Mouse (Mus musculus) urinary bladder, adult 18-20 months (tissue): ENCODE measurements around the gene Cdh6.

Source experiments
- DNase-seq, 2 experiments: peaks; one replicate each; pipeline ENCODE4 v3.0.0; 2022; ENCODE audit warnings: low spot score in 2 of 2, mixed read lengths in 2 of 2

Gene Cdh6

DNA sequence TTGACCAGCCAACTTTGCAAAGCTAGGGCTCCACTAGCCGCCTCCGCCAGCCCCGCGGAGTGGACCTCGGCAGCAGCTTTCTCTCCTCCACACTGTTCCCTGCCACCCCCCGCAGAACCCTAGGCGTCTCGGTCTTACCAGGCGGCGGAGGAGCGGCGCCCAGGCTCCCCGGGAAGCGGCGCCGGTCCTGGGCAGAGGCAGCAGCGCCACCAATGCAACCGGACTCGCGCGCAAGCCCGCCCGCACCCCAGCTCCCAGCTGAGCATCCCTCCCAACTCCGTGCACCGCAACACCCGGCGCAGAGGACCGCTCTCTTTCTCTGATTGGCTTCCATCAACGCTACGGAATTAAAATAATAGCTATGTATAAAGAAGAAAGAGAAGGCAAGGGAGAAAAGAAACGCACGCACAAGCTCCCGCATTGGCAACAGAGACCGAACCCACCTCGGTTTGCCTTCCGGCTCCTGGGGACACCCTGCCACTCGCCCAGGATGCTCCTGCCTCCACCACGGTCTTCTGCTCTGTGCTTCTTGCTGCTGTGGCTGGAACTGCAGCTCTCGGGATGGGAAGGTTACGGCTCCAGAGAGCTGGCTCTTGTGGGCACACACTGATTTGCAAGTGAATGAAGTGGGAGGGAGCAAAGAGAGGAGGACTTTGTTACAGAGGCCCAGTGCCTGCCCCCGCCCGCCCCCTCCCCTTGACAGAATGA is at the start of gene Cdh6:
TSS of gene Cdh6 (minus strand) at position 605 of the 708 bp plus-strand sequence.
- DNase-seq = peak; percentile 8

DNA sequence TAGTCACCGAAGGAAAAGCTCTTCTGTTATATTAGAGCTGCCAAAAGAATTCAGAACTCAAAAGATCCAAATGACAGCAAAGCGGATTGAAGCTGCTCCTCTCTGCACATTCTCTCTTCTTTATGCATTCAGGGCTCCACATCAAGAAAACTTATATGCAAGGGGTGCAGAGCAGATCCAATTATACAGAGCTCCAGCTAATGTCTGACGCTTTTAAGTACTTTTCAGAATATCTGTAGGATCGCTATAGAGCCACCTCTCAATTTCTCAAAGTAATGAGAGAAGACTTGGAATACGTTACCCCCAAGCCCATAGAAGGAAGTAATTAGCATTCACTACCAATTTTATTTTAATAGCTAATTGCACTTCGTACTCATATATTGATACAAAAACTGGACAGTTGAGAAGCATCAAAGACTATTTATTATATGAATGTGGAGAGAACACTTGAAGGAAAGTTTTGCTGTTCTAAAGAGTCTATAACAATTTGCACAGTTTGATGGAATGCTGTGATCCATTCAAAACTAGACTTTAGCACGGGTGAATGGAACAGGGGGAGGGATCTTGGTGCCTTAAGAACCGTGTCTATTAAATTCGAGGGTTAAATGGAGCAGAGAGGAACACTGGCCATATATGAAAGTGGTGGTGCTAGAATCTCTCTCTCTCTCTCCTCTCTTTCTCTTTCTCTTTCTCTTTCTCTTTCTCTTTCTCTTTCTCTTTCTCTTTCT is 46.4 kb upstream of the Cdh6 start:
- no peak for DNase-seq

DNA sequence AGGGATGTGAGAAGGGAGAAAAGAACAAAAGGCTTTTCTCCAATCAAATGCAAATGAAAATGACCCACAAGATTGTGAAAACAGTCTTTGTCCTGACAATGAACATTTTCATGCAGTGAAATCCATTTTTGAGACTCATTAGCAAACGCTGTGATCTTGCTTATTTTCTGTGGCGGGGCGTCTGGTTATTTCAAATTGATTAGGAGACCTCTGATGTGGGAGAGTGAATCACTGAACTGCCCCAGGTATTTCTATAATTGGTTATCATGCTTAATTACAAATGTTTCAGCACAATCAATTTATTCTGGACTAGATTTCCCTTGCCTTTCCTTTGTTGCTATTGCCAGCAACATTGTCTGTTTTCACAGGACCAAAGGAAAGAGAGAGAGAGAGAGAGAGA is 44.3 kb upstream of the Cdh6 start:
- DNase-seq = no peak

DNA sequence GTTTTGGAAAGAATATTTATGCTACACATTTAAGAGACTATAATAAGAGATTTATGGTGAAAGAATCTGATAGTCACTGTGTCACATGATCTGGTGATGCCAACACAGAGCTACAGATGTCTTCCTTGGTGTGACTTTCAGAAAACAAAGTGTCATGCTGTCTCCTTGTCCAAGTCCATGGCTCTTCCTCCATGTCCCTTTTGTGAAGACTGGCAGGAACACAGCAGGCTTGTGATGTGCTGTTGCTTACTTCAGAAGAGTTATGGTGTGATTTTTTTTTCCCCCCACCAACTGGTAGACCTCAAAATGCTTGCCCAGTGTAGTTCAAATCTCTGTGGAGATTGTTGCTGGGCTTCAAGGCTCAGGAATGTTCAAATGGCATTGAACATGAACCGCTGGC is 43.7 kb upstream of the Cdh6 start:
- DNase-seq = no peak

DNA sequence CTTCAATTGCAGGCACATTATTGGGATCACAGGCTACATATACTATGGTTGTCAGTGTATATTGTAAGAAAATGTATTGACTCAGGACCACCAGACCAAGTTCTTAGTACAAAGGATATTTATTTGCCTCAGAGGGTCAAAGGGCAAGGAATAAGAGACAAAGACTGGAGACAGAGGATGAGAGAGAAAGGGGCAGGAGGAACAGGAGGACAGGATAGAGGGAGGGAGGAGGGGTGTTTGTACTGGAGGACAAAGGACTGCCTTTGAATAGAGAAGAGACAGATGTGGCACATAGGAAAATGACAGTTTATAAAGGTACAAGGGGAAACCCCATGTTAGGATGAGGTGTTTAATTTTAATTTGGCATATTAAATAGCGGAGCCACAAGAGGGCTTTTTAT is 39.5 kb upstream of the Cdh6 start:
- DNase-seq = no peak

DNA sequence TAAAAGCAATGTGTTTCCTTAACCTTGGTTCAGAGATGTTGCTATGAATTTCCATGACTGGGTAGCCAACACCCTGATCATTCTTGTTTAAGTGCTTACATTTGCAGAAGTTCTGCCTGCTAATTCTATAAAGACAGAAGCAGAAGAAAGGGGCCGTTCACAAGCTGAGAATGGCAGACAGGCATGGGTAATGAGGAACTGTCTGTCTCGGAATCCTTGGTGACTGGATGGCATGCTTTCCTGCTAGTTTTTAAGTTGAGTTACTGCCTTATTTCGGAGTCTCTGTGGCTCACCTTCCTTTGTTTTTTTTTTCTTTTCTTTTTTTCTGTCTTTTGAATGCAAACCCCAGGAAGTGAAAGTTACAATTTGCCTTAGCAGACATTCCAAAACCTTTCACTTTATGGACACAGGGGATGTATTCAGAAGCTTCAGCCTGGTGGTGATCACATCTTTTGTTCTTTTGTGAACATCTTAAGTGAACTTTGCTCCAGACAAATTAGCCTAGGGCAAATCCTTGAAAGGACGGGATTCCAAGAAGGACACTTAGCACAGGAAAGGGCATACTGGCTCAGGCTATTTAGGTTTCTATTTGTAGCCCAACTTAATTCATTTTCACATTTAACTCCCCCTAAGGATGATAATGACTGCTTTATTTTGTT is 38.7 kb upstream of the Cdh6 start:
- DNase-seq = no peak

DNA sequence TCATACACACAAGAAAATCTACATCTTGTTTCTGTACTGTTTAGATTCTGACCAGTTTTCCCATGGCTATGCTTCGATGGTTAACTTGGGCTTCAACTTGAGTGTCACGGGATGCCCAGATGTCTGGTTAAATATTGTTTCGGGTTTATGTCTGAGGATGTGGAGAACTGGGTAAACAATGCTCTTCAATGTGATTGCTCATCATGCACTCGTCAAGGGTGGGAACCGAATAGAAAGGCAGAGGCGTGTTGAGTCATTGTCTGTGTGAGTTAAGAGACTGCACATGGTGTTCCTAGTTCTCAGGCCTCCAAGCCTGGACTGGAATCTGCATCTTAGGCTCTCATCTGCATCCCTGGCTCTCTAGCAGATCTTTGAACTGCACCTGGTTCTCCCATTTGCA is 36.7 kb upstream of the Cdh6 start:
- DNase-seq = no peak

DNA sequence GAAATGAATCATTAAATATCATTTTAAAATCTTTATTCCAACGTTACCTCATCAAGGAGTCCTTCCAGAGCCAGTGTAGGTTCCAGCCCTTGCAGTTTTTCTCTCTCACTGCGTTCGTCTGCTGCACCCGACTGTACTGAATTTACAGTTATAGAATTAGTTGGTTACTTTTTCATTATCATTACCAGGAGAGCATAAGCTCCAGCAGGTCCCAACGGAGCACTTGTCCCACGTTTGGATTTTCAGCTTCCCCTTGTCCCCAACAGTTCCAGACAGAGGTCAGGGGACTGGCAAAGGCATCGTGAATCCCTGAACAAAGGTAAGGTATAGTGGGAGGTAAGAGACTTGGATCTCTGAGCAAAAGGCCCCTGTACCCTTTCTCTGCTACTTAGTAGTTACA is 35.2 kb upstream of the Cdh6 start:
- no peak for DNase-seq

DNA sequence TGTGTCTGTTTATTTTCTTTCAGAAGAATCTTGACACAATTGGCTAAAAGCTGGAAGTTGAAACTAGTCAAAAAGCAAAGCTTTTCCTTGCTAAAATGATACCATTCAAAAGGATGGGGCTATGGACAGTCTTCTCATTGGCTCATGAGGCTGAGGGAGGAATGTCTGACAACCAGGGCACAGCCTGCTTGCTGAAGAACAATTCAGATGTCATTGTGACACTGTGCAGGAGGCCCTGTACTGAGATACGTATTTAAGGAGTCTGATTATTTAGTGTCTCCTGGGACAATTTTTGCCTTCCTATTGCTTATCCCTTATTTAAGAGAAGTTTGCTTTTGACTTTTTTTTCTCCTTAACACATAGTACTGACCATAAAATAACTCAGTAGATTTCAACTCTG is 22.8 kb upstream of the Cdh6 start:
- DNase-seq = no peak

DNA sequence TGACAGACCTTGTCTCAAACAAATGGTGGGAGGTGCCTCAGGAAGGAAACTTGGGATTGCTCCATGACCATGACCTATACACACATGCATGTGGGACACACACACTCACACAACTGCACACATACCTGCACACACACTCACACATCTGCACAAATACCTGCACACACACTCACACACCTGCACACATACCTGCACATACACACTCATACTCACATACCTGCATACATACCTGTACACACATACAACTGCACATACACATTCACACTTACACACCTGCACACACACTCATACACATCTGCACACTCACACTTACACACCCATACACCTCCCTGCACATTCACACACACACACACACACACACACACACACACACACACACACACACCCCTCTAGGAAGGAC is 20.6 kb upstream of the Cdh6 start:
- DNase-seq = no peak

DNA sequence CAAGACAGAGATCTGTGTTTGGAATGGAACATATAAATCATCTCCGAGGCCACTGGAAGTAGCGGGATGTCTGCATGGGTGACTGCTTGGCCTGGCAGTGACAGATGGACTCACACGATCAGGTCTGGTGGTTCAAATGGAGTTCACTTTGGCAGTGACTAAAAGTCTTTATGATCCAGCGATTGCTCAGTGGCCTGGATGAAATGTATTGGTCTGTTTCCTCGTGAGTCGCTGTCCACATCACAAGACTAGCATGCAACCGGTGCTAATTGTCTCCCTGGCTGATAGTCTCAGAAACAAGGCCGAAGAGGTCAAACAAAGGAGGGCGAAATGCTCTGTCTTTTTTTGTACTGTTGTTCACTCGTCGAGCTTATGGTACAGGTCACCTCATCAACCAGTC is 19.6 kb upstream of the Cdh6 start:
- DNase-seq = no peak

DNA sequence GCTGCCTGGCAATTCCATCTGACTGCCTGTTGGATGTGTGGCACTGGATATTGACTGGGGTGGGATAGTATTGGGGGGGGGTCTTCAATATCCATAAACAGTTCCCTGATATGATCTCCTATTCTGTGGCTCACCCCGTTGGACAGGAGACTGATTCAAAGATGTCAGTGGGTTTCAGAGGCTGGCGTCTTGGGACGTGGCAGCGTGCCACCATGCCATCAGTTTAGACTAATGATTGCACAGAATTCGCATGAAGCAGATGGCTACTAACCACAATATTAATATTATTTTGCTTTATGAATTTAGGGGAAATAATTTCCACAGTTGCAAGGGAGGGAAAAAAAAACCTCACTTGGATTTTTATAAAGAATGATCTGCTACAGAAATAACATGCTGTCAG is 10.2 kb upstream of the Cdh6 start:
- DNase-seq = no peak

DNA sequence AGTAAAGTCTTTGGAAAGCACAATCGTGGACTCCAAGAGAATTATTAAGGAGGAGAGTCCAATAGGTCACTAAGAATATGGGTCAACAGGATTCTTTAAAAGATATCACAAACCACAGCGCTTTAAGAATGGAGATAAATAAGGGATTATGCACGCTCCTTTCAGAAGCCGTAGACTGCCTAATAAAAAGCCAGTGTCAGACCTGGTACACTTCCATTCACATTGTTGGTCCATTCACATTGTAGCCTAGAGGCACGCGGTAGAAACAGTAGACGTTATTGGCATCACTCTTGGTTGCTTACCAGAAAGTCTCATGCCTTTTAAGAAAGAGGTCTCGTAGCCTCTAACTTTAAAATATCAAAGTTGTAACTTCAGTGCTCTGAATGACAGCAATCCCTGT is 8.0 kb upstream of the Cdh6 start:
- no peak for DNase-seq

DNA sequence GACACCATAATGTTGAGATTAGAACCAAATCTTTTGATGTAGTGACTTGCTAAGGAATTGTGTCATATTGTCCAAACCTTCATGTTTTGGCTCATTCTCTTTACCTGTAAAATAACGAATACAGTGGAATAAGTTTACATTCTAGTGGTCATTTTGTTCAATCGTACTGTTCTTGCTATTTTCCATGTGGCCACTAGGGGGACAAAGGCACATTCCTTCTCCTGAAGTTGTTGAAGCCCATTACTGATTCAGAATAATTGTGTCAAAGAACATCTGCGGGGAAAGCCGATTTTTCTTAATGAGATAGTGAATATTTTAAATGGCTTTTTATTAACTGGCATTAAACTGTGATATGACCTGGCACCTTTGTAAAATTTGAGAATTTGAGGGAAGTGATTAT is 7.5 kb upstream of the Cdh6 start:
- no peak for DNase-seq

DNA sequence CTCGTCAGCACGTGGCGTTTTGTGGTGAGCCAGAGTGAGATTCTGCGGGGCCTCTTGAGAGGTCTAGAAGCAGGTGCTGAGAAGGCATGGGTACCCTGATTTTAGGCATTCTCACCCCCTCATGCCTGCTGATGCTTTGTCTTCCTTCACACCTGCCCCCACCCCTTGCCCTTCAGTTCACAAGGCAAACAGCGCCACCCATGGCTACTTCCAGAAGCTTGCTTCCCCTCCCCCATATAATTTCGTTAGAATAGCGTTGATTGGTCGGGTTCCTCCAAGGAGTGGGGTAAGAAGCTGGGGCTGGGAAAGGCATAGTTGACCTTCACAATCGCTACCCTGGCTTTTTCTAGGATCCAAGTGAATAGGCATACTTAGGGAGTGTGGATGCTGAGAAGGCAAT is 2.5 kb upstream of the Cdh6 start:
- DNase-seq = no peak

DNA sequence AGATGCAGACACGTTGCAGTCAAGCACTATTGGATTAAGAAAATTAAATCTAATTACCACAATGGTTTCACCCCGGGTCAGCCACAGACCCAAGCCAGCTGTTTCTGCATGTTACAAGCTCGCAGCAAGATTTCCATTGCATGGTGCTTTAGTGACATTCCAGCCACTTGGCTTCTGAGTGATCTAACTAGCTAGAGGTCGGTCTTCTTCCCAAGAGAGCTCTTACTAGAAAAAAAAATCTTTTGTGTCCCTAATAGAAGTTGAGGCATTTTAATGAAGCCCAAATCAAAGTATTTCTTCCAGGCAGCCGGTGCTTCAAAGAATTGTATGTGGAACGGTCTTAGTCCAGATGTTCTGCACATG is 1.1 kb upstream of the Cdh6 start:
- no peak for DNase-seq

DNA sequence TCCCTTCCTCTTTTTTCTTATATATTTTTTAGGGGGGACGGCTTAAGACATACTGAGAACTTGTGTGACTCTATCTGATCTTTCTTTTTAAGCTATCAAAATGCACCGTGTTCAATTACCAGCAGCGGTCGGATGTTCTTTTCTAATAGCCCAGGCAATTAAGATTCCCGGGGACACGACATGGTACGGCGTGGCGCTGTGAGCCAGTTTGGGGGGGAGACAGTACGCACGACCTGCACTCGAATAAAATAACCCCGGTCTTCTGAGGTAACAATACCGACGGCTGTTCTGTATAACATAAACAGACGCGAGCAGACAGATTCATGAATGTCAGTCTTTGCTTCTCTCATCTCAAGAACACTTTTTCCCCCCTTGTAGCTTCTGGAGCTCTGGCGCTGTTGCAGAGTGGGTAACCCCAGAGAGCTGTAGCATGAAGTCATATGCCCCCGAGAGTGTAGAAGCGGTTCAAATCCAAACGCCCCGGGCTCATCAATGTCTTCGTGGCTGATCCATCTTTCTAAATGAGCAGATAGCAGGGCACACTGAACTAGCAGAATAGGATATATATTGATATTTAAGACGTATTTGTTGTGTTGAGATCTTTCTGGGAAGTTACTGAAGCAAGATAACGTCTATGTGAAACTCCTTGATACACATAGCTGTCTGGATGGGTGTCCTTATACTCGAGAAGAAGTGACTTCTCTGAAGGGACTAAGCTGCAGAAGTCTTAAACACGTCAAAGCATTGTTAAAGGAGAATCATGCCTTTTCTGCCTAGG is 554 bp upstream of the Cdh6 start:
- no peak for DNase-seq

DNA sequence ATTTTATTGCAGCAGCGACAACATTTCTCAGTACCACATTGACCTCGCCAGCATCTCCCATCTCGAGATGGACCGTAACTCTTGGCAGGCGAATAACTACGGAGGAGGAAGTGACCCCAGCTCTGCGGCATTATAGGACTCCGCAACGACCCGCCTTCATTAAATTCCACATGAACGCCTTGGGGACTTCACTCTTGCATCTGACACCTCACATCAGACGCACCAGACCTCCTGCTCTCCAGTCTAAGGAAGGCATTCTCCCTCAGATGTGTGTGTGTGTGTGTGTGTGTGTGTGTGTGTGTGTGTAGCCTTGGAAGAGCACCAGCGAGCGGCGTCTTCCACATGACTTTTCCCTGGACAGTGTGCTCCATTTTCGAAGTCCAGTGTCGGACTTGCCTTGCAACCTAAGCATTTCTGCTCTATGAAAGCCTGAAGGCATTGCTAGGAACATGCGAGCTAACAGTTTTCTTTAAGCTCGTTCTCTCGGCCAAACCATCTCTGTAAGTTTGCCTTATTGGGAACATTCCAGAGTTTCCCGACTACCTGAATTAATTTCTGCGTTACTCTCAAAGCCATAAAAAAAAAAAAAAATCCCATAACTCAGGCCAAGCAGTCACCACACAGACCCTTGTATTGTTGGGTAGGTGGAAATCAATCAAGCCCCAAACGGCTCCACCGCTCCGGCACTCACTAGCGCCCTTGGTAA is 957 bp downstream of the Cdh6 start:
- DNase-seq = no peak

DNA sequence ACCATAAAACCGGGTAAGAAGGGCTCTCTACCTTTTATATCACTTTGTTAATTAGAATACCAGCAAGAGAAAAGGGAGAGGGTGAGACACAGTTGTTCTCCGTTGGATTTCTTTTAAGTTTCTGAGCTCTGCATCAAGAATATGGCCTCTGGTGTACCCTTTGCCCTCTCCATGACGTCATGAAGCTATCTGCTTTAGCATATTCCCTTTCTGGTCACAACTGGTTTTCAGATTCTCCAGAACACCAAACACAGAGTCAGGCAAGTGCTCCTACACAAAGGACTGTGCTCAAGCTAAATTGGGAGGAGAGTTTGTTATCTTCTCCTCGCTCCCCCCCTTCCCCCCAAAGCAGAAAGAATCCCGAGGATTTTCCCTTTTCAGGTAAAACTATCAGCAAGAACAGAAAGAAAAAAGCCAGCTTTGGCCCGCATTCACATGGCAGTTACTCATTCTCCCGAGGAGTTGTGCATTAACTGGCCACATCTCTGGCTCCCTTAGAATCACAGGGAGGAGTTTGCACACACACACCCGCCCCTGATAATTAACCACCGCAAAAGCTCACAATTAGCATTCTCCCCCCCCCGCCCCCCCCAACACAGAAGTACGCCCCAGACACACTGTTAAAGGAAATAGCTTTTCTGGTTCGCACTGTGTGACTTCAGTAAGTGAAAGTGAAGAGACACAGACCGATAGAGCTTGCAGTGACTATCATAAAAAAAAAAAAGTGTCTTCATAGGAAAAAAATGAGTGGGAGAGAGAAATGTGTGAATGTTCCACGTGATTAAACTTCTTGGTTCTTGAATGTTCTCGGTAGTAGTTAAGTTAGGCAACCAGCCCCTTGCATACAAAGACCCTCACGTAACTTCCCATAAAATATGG is 1.8 kb downstream of the Cdh6 start:
- DNase-seq = no peak

DNA sequence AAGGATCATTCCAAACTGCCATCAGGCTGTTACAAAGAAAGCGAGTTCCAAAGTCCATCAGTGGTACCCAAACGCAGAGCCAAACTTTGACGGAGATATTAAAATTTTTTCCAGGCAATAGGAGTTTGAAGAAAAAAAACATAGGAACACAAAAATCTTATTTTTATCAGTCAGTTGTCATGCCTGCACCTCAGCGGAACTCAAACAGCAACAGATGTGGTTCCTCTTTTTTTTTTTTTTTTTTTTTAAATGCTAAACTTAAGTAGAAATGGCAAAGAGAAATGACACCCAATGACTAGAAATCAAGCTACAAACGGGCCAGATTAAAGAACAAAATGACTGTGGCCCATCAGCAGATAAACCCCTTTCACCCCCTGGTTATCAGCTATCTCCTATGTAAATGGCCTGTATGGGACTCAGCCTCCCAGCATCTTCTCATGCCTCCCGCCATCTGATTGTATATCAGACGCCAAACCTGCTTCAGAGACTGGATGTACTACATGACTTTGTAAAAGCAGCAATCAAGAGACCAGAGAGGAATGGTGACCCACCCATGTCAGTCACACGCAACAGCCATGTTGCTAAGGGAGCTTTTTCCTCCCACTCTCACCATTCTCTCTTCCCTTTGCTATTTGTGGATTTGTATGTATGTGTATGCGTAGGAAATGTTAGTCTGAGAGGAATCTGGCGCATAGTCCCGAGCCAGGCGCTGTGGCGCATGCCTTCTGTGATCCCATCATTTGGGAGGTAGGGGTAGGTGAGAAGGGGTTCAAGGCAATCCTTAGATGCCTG is 8.2 kb downstream of the Cdh6 start:
- no peak for DNase-seq
